Mouse (Mus musculus): ENCODE measurements at regions not wholly inside any gene's neighbourhood (a gene's known extent, or its start where the extent isn't known, plus 50 kb on each side); places are given as distances from the start of the nearest gene placed in this dataset.

- no peak for DNase-seq (ENCODE audit: low spot score in 2 of 2)
These were observed 517.3 kb upstream of the Tmem132c start for GRCm38 (mm10) chr5:126724329-126724728.

- peak; percentile 87 to 89 for DNase-seq (ENCODE audit: low spot score in 2 of 2)
These were observed 508.1 kb upstream of the Tmem132c start for GRCm38 (mm10) chr5:126733470-126733869.

GRCm38 (mm10) chr5:126735733-126736132 is 505.9 kb upstream of the Tmem132c start:
- no peak for DNase-seq (ENCODE audit: low spot score in 2 of 2)

GRCm38 (mm10) chr5:126737681-126738080 is 503.9 kb upstream of the Tmem132c start:
- no peak for DNase-seq (ENCODE audit: low spot score in 2 of 2)

- no peak for DNase-seq (ENCODE audit: low spot score in 2 of 2)
These were observed 500.7 kb upstream of the Tmem132c start for GRCm38 (mm10) chr5:126740861-126741410.

GRCm38 (mm10) chr5:126755107-126755506 is 486.5 kb upstream of the Tmem132c start:
- DNase-seq (ENCODE audit: low spot score in 2 of 2) = no peak

- DNase-seq (ENCODE audit: low spot score in 2 of 2) = no peak
These were observed 476.4 kb upstream of the Tmem132c start for GRCm38 (mm10) chr5:126765037-126765707.

- peak; percentile 11 to 23 for DNase-seq (ENCODE audit: low spot score in 2 of 2)
These were observed 472.6 kb upstream of the Tmem132c start for GRCm38 (mm10) chr5:126769031-126769430.

- DNase-seq (ENCODE audit: low spot score in 2 of 2) = peak; percentile 12 to 23
These were observed 453.6 kb upstream of the Tmem132c start for GRCm38 (mm10) chr5:126787706-126788610.

GRCm38 (mm10) chr5:126799698-126800279 is 441.8 kb upstream of the Tmem132c start:
- DNase-seq (ENCODE audit: low spot score in 2 of 2) = peak; percentile 10 to 22

GRCm38 (mm10) chr5:126806656-126807055 is 435.0 kb upstream of the Tmem132c start:
- DNase-seq (ENCODE audit: low spot score in 2 of 2) = no peak

GRCm38 (mm10) chr5:126816069-126816468 is 425.5 kb upstream of the Tmem132c start:
- no peak for DNase-seq (ENCODE audit: low spot score in 2 of 2)

GRCm38 (mm10) chr5:126835440-126835839 is 406.2 kb upstream of the Tmem132c start:
- DNase-seq (ENCODE audit: low spot score in 2 of 2) = peak; percentile 16 to 26

GRCm38 (mm10) chr5:126842606-126843005 is 399.0 kb upstream of the Tmem132c start:
- no peak for DNase-seq (ENCODE audit: low spot score in 2 of 2)

GRCm38 (mm10) chr5:126862078-126862477 is 379.5 kb upstream of the Tmem132c start:
- DNase-seq (ENCODE audit: low spot score in 2 of 2) = no peak

- no peak for DNase-seq (ENCODE audit: low spot score in 2 of 2)
These were observed 365.8 kb upstream of the Tmem132c start for GRCm38 (mm10) chr5:126875842-126876241.

GRCm38 (mm10) chr5:126890710-126891109 is 350.9 kb upstream of the Tmem132c start:
- DNase-seq (ENCODE audit: low spot score in 2 of 2) = no peak

GRCm38 (mm10) chr5:126893063-126893462 is 348.5 kb upstream of the Tmem132c start:
- DNase-seq (ENCODE audit: low spot score in 2 of 2) = no peak

GRCm38 (mm10) chr5:126910084-126910483 is 331.5 kb upstream of the Tmem132c start:
- DNase-seq (ENCODE audit: low spot score in 2 of 2) = no peak

- DNase-seq (ENCODE audit: low spot score in 2 of 2) = no peak
These were observed 324.3 kb upstream of the Tmem132c start for GRCm38 (mm10) chr5:126917300-126917699.

- DNase-seq (ENCODE audit: low spot score in 2 of 2) = no peak
These were observed 308.1 kb upstream of the Tmem132c start for GRCm38 (mm10) chr5:126933466-126933865.

- no peak for DNase-seq (ENCODE audit: low spot score in 2 of 2)
These were observed 296.7 kb upstream of the Tmem132c start for GRCm38 (mm10) chr5:126944861-126945260.

Measured in right cerebral cortex, adult 2 months (tissue).